Mouse (Mus musculus) cerebellum, adult 11-12 months (tissue): ENCODE measurements around the gene Usp7.
A peak's percentile ranks its signal among the peaks of the same experiment; 100 is the strongest.

Source experiments
- DNase-seq: peaks from one replicate; pipeline ENCODE4 v3.0.0; 2022

Gene Usp7

DNA sequence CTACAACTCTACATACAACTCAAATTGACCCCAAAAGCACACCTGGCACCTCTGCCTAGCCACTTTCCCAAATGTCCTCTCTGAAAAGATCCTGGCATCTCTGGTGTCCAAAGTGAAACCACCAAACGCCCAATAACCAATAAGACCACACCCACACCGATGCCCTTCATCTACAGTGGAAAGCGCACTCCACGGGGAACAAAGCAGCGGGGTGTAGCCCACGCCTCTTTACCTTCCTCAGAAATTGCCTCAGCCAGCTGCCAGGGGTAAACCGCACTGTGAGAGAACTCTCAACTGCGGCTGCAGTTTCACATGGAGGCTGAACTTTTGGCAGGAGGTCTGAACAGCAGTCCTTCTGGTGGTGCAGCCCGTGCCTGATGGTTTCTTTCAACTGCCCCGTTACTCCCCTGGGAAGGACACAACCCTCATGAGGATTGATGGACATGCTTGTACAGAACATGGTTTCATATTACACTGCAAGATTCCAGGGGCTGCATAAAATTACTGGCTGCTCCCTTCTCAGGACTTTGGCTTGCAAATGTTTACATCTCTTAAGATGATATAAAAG is 76.5 kb downstream of the Usp7 start:
- no peak for DNase-seq

DNA sequence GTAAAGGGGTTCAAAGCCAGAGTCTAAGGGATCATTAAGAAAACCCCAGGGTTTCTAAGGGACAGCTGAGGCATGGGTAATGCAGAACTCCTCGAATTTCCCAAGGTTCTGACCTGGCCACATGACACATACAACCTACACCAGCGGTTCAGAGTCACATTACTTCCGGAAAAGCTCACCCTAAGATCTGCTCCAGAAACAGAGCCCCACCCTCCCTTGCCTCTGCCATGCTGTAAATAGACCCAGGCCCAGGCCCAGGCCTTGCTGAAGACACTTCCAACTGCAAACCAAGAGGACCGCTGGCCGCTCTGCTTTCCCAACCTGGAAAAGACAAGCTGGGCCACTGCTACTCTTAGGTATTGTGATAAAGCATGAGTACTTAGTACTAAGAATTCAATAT is 77.3 kb downstream of the Usp7 start:
- no peak for DNase-seq

DNA sequence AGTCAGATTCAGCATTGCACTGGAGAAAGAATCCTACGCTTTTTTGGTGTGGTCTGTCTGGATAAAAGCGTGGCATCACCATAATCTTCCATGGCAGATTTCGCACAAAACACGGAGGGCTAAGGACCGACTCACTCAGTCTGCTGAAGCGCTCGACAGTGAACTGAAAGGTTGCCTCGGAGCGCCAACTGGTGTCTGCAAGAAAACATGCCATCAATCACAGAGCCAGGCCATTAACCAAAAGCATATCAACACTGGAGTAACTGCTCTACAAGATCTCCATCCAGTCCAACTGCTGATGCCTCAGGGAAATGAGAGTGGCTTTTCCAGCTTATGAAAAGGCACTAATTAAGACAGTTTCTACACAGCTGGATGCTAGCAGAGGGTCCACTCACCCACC is 80.1 kb downstream of the Usp7 start:
- no peak for DNase-seq

DNA sequence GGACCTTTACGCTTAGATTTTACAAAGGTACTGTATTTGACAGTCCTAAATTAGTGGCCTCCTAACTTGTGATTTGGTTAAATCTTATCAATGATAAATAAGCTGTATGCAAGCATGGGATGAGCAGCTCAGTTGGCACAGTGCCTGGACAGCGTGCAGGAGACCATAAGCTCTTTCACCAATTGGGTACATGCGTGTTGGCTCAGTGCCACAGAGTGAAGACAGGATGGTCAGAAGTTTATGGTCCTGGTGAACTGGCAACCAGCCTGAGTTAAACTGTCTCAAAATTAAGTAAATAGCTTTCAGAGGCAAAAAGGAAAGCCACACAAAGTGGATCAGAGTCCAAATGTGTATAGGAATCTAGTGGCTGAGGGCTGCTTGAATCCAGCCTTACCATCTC is 91.5 kb downstream of the Usp7 start:
- no peak for DNase-seq

DNA sequence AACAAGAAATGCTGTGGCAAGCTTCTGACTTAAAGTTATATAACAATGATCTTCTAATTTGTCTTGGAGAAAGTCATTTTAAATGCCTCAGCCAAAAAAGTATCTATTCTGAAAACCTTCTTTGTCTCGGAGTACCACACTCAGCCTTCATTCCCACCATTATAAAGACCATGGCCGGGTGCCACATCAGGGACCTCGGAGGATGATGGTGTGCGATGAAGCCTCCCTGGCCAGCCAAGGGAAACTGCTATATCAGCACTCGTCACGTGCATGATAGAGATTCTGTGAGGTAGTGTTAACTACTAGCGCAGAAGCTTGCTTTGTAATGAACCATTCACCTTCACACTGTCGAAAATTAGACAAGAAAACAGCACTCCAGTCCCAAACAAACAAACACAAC is 92.6 kb downstream of the Usp7 start:
- DNase-seq, result no peak

DNA sequence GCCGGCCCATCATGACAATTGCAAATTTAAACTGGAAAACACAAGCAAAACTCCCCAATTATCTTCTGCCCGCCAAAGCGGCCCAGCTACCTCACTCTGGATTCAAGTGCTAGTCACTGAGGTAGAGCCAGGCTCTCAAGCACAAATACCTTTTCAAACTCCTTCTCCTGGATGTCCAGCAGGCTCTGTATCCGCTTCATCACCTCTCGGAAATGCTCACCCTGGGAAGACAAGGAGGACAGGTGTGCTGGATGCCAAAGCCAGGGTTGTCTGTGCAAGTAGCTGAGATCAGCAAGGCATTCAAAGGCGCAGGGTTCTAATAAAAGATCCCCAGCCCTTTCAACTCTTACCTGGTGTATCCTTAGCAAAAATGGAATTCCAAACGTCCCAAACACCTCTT is 100.9 kb downstream of the Usp7 start:
- DNase-seq, result peak; percentile 66

DNA sequence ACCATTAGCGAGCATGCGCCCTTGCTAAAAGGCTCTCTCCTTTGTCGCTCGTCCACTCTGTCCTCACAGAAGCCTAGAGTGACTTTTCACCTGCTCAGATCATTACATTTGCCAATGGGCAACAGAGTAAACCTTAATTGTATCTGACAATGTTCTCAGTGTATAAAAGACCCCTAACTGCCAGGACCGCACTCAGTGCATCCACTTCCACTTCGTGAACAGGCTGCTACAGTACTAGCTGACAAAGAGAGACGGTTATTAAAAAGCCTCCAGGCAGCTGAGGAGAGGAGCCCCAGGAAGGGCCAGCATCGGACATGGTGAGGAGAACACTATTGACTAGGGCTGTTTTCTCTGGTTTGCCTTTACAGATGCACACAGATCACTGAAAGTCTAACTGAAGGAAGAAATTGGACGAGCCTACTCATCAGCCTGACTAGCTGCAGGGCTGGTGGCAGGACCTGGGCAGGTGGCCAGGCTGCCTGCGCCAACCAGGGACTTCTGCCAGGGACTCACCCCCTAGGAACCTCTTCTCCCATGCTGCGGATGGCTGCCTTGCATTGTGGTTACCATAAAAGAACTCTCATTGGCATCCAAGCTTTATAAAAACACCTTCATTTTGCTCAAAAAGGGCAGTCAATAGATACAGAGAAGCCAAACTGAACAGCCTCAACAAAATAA is 102.0 kb downstream of the Usp7 start:
- peak; percentile 93 for DNase-seq

DNA sequence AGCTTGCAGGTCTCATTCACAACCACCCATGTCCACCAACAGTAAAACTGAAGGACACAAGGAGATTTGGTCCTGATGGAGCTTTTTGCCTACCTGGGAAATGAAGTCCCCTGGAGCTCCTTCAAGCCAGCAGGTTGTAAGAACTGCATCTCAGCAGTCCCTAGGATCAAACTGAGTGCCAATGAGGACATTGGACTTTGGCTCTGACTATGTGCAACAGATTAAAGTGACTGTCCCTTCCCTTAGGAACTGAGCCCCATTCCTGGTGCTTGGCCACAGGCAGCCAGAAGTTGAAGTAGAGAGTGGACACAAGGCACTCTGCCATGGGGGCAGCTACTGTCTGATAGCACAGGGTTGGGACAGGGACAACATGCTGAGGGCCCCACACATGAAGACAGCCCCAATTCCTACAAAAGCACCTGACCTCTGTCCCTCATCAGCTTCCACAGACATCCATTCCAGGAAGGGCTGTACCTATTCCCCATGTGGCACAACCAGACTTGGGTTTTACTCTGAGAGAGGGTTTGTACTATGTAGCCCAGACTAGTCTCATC is 104.5 kb downstream of the Usp7 start:
- DNase-seq, result no peak

DNA sequence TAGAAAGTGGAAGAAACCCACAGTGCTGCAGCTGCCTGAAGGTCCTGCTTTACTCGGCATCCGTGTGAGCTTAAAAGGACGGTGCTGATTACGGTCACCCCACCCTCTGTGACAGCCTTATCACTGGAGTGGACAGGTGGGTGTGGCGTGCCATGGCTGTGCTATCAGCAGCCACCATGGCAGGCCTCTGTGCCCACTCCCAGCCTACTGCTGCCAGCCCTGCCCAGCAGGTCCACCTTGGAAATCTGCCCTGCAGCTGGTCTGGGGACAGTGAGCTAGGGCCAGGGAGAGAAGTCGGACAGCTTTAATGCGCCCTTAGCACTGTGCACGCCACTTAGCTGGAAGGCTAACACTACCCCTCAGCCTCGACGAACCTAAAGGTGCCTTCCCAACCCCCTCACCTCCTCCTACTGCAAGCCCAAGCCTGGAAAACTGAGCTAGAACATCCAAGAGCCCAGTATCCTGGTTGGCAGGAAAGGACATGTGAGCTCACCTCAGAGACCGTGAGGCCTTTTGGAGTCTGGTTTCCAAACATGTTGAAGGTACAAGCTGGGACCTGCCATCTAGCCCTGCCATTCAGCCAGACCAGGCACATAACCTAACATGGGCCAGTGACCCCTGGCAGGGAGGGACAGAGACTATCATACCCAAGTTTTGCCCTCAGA is 105.1 kb downstream of the Usp7 start:
- peak; percentile 40 for DNase-seq

DNA sequence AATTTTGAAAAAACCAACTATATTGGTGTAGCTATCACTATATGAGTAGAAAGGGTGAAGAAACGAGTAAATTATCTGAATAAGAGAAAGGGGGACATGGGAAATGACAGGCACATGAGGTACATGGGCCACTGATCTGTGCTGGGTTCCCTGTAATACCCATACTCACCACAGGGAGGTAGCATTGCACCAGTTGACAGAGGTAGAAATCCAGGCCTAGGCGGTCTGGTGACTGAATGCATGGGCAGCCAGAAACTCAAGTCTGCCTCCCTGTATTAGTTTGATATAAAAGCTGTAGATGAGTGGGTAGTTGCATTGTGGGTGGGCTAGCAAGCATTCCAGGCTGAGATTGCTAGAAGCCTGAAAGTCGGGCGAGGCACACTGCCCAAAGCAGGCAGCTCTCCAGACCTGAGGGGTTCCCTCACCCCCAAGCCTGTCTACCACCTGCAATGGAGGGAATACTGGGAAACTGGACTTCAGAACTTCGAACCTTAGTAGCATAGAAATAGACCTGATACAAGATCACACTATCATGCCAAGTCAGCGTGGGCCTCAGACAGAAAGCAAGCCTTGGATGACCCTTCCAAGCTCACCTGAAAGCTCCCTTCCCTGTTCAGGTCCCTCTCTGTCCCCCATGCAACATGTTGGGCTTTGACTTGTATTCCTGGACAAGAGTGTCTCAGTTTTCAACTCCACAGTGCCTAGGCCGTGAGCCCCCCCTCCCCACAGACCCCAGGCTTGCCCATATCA is 105.8 kb downstream of the Usp7 start:
- DNase-seq, result peak; percentile 70

DNA sequence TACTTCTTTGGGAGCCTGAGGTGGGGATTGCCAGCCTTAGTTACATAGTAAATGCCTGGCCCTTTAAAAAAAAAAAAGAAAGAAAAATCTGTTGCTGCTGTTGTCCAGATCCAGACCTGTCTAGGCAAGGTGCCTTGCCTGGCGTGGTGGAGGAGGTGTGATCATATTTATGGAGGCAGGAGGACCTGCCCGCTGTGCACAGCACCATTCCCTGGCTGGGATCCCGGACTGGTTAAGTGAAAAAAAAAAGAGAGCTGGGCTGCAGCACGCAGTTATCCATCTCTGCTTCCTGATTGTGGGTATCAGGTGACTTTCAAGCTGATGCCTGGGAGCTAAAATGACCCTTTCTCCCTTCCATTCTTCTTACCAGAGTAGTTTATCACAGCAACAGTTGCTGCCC is 107.0 kb downstream of the Usp7 start:
- DNase-seq, result peak; percentile 80

DNA sequence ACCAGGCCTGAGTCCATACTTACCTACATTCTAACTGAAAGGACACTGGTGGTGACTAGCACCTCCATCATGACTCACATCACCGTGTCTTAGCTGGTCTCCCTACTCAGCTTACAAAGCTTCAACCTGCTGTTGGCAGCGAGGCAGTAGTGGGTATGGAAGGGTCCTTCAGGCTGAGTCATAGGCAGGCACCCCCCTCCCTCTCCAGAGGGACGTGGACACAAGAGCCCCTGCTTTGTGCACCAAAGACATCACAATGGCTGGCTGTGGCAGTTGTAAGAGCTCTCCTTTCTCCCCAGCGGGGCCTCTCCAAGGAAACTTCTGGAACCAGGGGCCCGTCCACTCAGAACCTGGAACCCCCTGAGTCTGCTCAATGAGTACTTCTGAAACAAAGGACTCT is 111.6 kb downstream of the Usp7 start, which contains the start of gene Gm5767:
Gene Gm5767 (plus strand): TSS at position 301 of the 400 bp plus-strand sequence.
- DNase-seq, result no peak

DNA sequence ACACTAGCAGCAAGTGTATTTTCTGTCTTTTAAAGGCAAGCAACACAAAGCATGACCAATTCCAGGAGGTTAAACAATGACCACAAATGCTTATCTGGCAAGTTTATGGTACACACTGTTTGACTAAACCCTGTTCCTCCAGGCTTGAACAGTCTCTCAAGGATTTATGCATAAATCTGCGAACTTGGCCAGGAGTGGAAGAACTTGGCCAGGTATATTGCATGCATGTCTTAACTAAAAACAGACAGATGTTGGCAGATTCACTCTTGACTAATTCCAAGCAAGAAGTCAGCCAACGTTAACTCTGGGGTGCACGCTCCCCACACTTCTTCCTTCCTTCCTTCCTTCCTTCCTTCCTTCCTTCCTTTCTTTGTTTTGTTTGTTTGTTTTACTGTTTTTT is 112.3 kb downstream of the Usp7 start:
- no peak for DNase-seq

DNA sequence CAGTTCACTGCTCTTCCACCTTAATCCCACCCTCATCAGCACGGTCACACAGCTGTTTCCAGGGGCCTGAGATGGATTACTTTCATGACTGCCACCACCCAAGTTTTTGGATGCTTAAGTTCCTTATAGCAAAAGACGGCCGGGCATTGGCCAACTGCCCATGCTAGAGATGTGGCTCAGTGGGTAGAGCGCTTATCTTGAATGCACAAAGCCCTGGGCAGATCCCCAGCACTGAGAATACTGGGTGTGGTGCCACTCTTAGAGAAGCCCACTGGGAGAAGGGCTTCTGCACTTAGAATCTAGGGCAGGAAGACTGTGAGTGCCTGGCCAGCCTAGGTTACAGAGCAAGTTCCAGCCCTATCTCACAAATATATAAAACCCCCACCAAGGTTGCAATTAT is 113.4 kb downstream of the Usp7 start:
- DNase-seq, result no peak

DNA sequence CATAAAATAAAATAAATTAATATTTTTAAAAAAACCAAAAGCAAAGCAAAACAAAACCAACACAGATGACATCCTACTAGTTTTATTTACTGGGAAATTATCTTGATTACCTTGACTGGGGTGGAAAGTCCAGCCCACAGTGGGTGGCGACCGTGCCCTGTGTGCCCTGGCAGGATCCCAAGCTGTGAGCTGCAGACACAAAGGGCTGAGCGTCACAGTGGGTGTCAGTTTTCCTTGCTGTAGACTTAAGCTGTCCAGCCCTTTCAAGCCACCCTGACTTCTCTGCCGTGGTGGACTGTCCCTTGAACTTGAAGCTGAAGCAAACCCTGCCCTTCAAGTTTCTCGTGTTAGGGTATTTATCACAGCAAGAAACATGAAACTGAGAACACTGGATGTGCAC is 114.1 kb downstream of the Usp7 start:
- no peak for DNase-seq

DNA sequence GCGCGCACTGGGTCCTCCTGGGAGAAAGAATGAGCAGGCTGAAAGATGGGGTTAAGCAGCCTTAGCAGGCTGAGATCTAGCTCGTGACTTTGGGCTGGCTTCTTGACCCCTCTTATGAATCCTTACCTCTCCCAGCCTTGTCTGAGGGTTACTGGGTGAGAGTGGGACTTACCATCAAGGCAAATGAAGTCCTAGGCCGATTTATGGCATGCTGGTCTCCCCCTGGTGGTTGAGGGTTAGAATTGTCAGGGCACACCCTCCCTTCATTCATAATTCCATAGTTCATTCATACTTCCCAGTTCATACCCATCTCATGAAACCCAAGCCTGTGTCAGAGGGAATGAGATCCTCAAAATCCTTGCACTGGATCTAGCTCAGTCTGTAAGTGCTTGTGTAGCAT is 115.3 kb downstream of the Usp7 start:
- no peak for DNase-seq

DNA sequence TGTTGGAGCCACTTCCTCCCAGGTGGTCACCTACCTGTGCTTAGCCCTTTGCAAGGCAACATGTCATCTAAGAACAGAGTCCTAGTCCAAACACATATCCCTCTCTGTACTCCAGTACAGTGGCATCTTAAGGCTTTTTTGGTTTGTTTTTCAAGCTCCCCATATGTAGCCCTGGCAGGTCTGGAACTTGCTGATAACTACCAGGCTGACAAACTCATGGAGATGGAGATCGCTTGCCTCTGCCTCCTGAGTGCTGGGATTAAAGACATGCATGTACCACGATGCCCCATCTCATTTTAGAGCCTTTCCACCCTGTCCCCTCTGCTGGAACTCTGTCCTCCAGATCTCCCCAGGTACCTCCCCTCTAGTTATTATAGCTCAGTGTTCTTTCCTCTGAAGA is 115.9 kb downstream of the Usp7 start:
- DNase-seq, result no peak

DNA sequence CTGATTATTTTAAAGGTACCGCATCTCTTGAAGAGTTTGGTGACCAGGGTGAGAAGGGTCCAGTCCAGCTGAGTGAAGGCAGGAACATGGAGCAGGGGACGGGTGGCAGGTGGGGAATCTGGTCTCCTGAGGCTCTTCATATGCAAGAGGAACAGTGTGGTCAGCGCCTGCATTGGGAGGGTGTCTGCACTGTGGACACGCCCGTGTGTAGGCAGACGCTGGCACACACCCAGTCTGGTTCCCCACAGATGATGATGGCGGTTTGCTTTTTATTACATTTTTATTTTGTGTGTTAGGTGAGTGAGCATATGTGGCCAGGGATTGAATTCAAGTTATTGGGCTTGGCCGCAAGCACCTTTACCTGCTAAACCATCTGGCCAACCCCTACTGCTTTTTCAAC is 116.5 kb downstream of the Usp7 start:
- DNase-seq, result no peak

DNA sequence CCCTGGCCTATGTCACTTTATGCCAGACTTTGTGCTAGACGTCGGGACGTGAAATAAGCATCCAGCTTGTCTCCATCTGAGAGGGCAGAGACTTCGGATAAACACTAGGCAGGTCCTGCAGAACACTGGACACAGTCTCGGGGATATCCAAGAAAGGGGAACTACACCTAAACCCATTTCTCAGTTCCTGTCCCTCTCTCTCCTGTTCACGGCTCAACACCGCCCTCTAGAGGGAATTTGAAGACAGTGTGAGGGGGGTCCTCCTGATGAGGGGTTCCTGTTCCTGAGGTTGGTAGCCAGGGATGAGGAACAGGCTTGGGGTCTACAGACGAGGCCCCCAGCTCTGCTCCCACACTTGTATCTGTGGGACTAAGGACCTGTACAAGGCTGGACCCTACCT is 117.9 kb downstream of the Usp7 start:
- DNase-seq, result no peak

DNA sequence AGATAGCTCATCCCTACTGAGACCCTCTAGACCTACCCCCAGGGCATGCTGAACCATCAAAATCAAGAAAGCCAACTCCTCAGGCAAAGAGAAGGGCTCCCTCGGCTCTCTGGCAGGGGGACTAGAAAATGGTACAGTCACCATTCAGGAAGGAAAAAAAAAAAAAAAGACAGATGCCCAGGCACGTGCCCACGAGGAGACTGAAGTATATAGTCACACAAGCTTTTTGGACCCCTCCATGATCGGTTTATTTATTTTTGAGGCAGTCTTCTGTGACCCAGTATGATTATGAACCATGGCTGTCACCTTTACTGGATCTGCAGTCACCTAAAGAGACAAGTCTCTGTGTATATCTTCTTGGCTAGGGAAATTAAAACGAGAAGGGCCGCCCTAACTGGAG is 118.8 kb downstream of the Usp7 start:
- DNase-seq, result no peak

DNA sequence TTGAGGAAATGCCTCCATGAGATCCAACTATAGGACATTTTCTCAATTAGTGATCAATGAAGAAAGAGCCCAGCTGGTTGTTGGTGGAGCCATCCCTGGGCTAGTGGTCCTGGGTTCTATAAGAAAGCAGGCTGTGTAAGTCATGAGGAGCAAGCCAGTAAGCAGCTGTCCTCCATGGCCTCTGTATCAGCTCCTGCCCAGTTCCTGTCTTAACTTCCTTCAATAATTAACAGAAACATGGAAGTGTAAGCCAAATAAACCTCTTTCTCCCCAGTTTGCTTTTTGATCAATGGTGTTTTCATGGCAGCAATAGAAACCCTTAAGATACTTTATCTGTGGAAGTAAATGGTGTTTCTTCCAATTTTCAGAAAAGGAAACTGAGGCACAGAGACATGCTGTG is 119.3 kb downstream of the Usp7 start:
- no peak for DNase-seq

DNA sequence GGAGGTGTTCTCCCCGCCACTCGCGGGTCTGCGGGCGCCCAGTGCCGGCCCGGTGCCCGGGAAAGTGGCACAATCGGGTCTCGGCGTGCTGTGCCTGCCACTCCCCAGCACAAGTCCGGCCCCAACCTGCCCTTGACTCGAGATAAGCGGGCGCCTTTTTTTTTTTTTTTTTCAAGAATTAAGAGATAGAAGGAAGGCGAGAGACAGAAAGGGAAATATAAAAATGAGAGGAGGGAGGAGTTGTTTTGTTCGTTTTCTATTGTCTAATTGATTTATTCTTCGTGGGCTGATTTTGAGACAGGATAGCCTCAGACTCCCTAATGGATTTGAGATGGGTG is 119.8 kb downstream of the Usp7 start:
- no peak for DNase-seq

DNA sequence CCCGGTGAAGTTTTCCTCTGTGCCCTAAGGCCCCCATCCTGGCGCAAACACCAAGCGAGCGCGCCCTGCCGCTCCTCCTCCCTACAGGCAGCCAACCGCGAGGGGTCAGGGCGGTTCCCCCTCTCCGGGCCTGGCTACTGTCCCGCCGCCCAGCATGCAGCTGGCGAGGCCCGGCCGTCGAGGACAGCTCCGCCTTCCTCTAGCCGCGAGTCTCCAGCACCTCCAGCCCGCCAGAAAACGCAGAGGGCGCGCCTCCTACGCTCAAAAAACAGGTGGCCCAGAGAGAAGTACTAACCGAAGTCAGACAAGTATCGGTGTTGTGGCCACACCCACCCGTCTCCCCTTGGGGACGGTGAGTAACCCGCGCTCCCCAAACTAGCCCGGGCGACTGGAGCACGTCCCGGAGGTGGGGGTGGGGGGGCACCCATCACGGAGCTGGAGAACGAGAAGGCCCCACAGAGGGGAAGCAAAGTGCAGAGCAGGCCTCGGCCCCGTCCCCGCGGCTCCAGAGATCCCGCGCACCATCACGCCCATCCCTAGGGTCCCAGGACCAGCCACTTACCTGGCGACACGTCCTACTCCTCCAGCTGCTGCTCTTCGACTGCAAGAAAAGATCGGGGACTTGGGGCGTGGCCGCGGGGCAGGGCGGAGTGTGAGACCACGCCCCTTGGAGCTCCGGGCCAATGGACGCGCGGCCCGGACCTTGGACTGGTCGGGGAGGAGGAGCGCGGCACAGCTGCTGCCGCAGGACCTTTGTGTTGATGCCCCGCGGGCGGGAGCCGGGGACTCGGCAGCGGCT is 120.4 kb downstream of the Usp7 start, which contains the start of gene Carhsp1:
Gene Carhsp1 (minus strand): TSS at position 605 of the 799 bp plus-strand sequence.
- DNase-seq, result peak; percentile 59
